16 mouse cellular contexts compared by ENCODE assay signal in genomic region chr1:36647631-36648030, GRCm38 (mm10). TPM values are rescaled to one million over a fixed set of nuclear protein-coding genes. Genes with fewer than 3 reads are reported as not detected.
DNase-seq lines count a peak whose midpoint lies in the region; ATAC-seq and TF ChIP-seq lines count a peak whose summit lies in the region.
"Had no signal": no experiment of that assay in that cellular context is flagged by ENCODE, and none has a peak within 500 bp of the region (broad histone marks: within the 10 kb centered on the region; RNA-seq: fewer than 3 reads in every experiment).

No protein-coding gene starts in this region.

- peak overlapping the region; percentile 56 for H3K27ac ChIP-seq in heart, embryonic 10.5 days
- no peak overlapping the region for H3K27ac ChIP-seq in MEL (ENCODE audit: control insufficient read depth, low read depth, low read length)
- peak overlapping the region; percentile 54 for H3K27ac ChIP-seq in intestine, postnatal 0 days (ENCODE audit: low read depth, low read length)
- H3K27ac ChIP-seq: hindbrain, embryonic 15.5 days had no signal

- TF ChIP-seq CTCF in MEL (IDR thresholded peaks at IDR 0.05 in 2 of 3, conservative IDR thresholded peaks at IDR 0.05 in 1 of 3; ENCODE audit: control insufficient read depth in 1 of 3, insufficient read depth in 1 of 3, low read depth in 2 of 3, low read length in 3 of 3, poor library complexity in 1 of 3, severe bottlenecking in 1 of 3) = no peak
- TF ChIP-seq CTCF in intestine, postnatal 0 days (IDR thresholded peaks at IDR 0.05; ENCODE audit: low read depth) = peak; percentile 71

- no peak for TF ChIP-seq EP300 in MEL (IDR thresholded peaks at IDR 0.05; ENCODE audit: low read depth in 1 of 2, low read length in 2 of 2)

- TF ChIP-seq RAD21 in MEL (IDR thresholded peaks at IDR 0.05; ENCODE audit: low read depth, low read length) = no peak

- DNase-seq in heart, embryonic 10.5 days (ENCODE audit: low spot score) = no peak
- no peak for DNase-seq in heart, adult 9 months (ENCODE audit: low spot score in 2 of 2)
- peak; percentile 26 to 51 for DNase-seq in kidney, postnatal 4 days
- no peak for DNase-seq in kidney, adult 9 months
- no peak for DNase-seq in MEL (ENCODE audit: low read depth, low spot score)
- DNase-seq in spleen, postnatal 4 days (ENCODE audit: low spot score in 2 of 2) = no peak
- no peak for DNase-seq in right cerebral cortex, postnatal 10 days (ENCODE audit: low spot score in 2 of 2)
- DNase-seq: adrenal gland, adult 8-10 months; cerebellum, adult 11 months; layer of hippocampus, adult 9-11 months; right cerebral cortex, postnatal 25 days; thymus, postnatal 36 days had no signal

- no peak overlapping the region for H3K4me2 ChIP-seq in intestine, postnatal 0 days (replicated peaks; ENCODE audit: low read depth)
- H3K4me2 ChIP-seq: hindbrain, embryonic 15.5 days had no signal

- no peaks in the 10 kb centered on the region for H3K27me3 ChIP-seq in heart, embryonic 10.5 days (ENCODE audit: insufficient read depth, poor library complexity, severe bottlenecking)
- peaks cover 0 to 2% of the 10 kb centered on the region in 2 experiments; a peak in 1 of 4 replicates for H3K27me3 ChIP-seq in MEL (ENCODE audit: control insufficient read depth in 1 of 2, insufficient read depth in 2 of 2, low read length in 2 of 2)
- H3K27me3 ChIP-seq in intestine, postnatal 0 days (replicated peaks; ENCODE audit: control insufficient read depth, insufficient read depth, low read length) = no peaks in the 10 kb centered on the region
- H3K27me3 ChIP-seq: hindbrain, embryonic 15.5 days had no signal

- ATAC-seq in intestine, postnatal 0 days = peak; percentile 96
- ATAC-seq: CD4-positive, CD25-positive, alpha-beta regulatory T cell, adult 4 months; Patski had no signal

- H3K4me1 ChIP-seq in heart, embryonic 10.5 days = peaks cover 13% of the 10 kb centered on the region
- peaks cover 8 to 18% of the 10 kb centered on the region in 2 experiments; a peak in 3 of 4 replicates for H3K4me1 ChIP-seq in MEL (ENCODE audit: control insufficient read depth in 1 of 2, insufficient read depth in 2 of 2, low read length in 2 of 2)
- peaks cover 13% of the 10 kb centered on the region; the same call in 1 of the 2 replicates for H3K4me1 ChIP-seq in intestine, postnatal 0 days (replicated peaks; ENCODE audit: control insufficient read depth, insufficient read depth, low read length)

- no peaks in the 10 kb centered on the region for H3K79me2 ChIP-seq in MEL (ENCODE audit: control insufficient read depth, insufficient read depth, low read length, poor library complexity)

- no peak overlapping the region for H3K4me3 ChIP-seq in heart, embryonic 10.5 days
- H3K4me3 ChIP-seq in MEL (ENCODE audit: control insufficient read depth in 1 of 2, insufficient read depth in 1 of 2, low read depth in 2 of 2, low read length in 2 of 2) = no peak overlapping the region
- no peak overlapping the region for H3K4me3 ChIP-seq in intestine, postnatal 0 days (ENCODE audit: low read depth, low read length)
- H3K4me3 ChIP-seq: hindbrain, embryonic 15.5 days had no signal

- no peak overlapping the region for H3K9ac ChIP-seq in MEL (ENCODE audit: control insufficient read depth, low read depth, low read length, poor library complexity, severe bottlenecking)
- H3K9ac ChIP-seq in intestine, postnatal 0 days (ENCODE audit: low read depth, low read length) = no peak overlapping the region
- H3K9ac ChIP-seq: hindbrain, embryonic 15.5 days had no signal

- no peak for TF ChIP-seq POLR2A in MEL (IDR thresholded peaks at IDR 0.05; ENCODE audit: control insufficient read depth in 1 of 2, insufficient read depth in 1 of 2, low read depth in 1 of 2, low read length in 2 of 2, poor library complexity in 1 of 2)

- WGBS in heart, embryonic 10.5 days = 54% methylated on average over 5 of the region's 5 CpGs
- WGBS in intestine, postnatal 0 days = 19% methylated on average over 5 of the region's 5 CpGs

- no peaks in the 10 kb centered on the region for H3K9me3 ChIP-seq in heart, embryonic 10.5 days
- H3K9me3 ChIP-seq in MEL (replicated peaks; ENCODE audit: insufficient read depth, low read length) = no peaks in the 10 kb centered on the region
- H3K9me3 ChIP-seq in intestine, postnatal 0 days (ENCODE audit: control insufficient read depth) = no peaks in the 10 kb centered on the region
- H3K9me3 ChIP-seq: hindbrain, embryonic 15.5 days had no signal

- H3K36me3 ChIP-seq in heart, embryonic 10.5 days = no peaks in the 10 kb centered on the region
- peaks cover 0 to 3% of the 10 kb centered on the region in 2 experiments; a peak in 1 of 4 replicates for H3K36me3 ChIP-seq in MEL (ENCODE audit: control insufficient read depth in 1 of 2, insufficient read depth in 2 of 2, low read length in 2 of 2)
- H3K36me3 ChIP-seq in intestine, postnatal 0 days (ENCODE audit: control insufficient read depth, insufficient read depth) = no peaks in the 10 kb centered on the region
- H3K36me3 ChIP-seq: hindbrain, embryonic 15.5 days had no signal

TF ChIP-seq in MEL, 35 proteins besides CTCF, POLR2A, EP300 and RAD21:
- 0 out of 2 replicates have a peak, but pooled peaks have one; percentile 2 for TF ChIP-seq TAL1 (IDR thresholded peaks at IDR 0.05; ENCODE audit: low read length)
- no peak for TF ChIP-seq UBTF (IDR thresholded peaks at IDR 0.05; ENCODE audit: borderline replicate concordance, insufficient read depth, low read depth, low read length)

RNA-seq across cellular contexts. Expression of gene Fam178b, which starts 35.4 kb away (rescaled TPM):
- 1.8 and 4.1 TPM in 2 replicates for polyA plus RNA-seq in heart, embryonic 10.5 days (2016; fragmentation: Nextera tagmentation; extraction: Ambion mirVana)
- total RNA-seq in MEL (2012; rRNA removed) = 0.19 and 0.33 TPM in 2 replicates
- under 1 TPM in 1 of 2 experiments, not detected in 1; 0.29 TPM for polyA plus RNA-seq in MEL (2012; ENCODE audit: insufficient read depth in 1 of 2, insufficient read length in 2 of 2, low read depth in 1 of 2, low replicate concordance in 2 of 2, missing spikeins in 1 of 2)
- 0.65 and 0.87 TPM in 2 replicates for polyA plus RNA-seq in intestine, postnatal 0 days (2015; fragmentation: Nextera tagmentation; extraction: Ambion mirVana)
- polyA plus RNA-seq: CD4-positive, CD25-positive, alpha-beta regulatory T cell, adult 4 months; hindbrain, embryonic 15.5 days; Patski had no signal

RNA-seq across cellular contexts. Expression of gene Cox5b, which starts 43.6 kb away (rescaled TPM):
- polyA plus RNA-seq in heart, embryonic 10.5 days (2016; fragmentation: Nextera tagmentation; extraction: Ambion mirVana) = 894 and 1,099 TPM in 2 replicates
- 498 and 541 TPM in 2 replicates for total RNA-seq in MEL (2012; rRNA removed)
- 1,000 to 10,000 TPM in 1 of 2 experiments, not detected in 1; 1,152 TPM for polyA plus RNA-seq in MEL (2012; ENCODE audit: insufficient read depth in 1 of 2, insufficient read length in 2 of 2, low read depth in 1 of 2, low replicate concordance in 2 of 2, missing spikeins in 1 of 2)
- polyA plus RNA-seq in intestine, postnatal 0 days (2015; fragmentation: Nextera tagmentation; extraction: Ambion mirVana) = 1,149 and 1,162 TPM in 2 replicates

Comparison
In these comparisons a context has a peak if more than half of its experiments do, and no peak if none do; other contexts are left out.
1. DNase-seq: peak in kidney, postnatal 4 days (2 of 2); none in heart, embryonic 10.5 days (single experiment), heart, adult 9 months (0 of 2), kidney, adult 9 months (single experiment), MEL (single experiment), spleen, postnatal 4 days (0 of 2) and right cerebral cortex, postnatal 10 days (0 of 2).